13 mouse cellular contexts compared by ENCODE assay signal in genomic region chr2:60607980-60608379, GRCm38 (mm10). TPM values are rescaled to one million over a fixed set of nuclear protein-coding genes. Genes with fewer than 3 reads are reported as not detected.
A peak's percentile ranks its signal among the peaks of the same experiment; 100 is the strongest.
DNase-seq lines count a peak whose midpoint lies in the region; ATAC-seq and TF ChIP-seq lines count a peak whose summit lies in the region.
"Had no signal": no experiment of that assay in that cellular context is flagged by ENCODE, and none has a peak within 500 bp of the region (broad histone marks: within the 10 kb centered on the region; RNA-seq: fewer than 3 reads in every experiment).

No protein-coding gene starts in this region.

- H3K27ac ChIP-seq in lung, postnatal 0 days (ENCODE audit: low read length), result no peak overlapping the region
- H3K27ac ChIP-seq: liver, embryonic 14.5 days had no signal

- TF ChIP-seq EP300 in lung, postnatal 0 days (IDR thresholded peaks at IDR 0.05), result no peak

- ATAC-seq in CD4-positive, CD25-positive, alpha-beta regulatory T cell, adult 4 months, result no peak
- no peak for ATAC-seq in lung, postnatal 0 days
- ATAC-seq: inflammation-experienced regulatory T-cells, adult 6 months had no signal

- H3K36me3 ChIP-seq in lung, postnatal 0 days (ENCODE audit: insufficient read depth, low read length), result no peaks in the 10 kb centered on the region

- H3K4me1 ChIP-seq in lung, postnatal 0 days (ENCODE audit: insufficient read depth, low read depth, low read length), result no peaks in the 10 kb centered on the region

- H3K4me2 ChIP-seq in lung, postnatal 0 days (replicated peaks; ENCODE audit: low read depth, low read length), result no peak overlapping the region

- H3K27me3 ChIP-seq in lung, postnatal 0 days (replicated peaks; ENCODE audit: insufficient read depth, low read length), result no peaks in the 10 kb centered on the region

- DNase-seq in CD4-positive, CD25-positive, alpha-beta regulatory T cell, adult 2 months (ENCODE audit: low read depth, low spot score), result peak; percentile 9
- DNase-seq in kidney, adult 18-20 months, result peak; percentile 13
- no peak for DNase-seq in kidney, adult 11 months
- peak; percentile 50 for DNase-seq in adipocyte (ENCODE audit: low spot score)
- DNase-seq in lung, postnatal 0 days (ENCODE audit: low spot score), result peak; percentile 31
- DNase-seq in right cerebral cortex, postnatal 25 days, result no peak
- DNase-seq in natural killer cell, adult 2 months (ENCODE audit: low spot score in 2 of 2), result no peak
- DNase-seq: gastrocnemius, postnatal 36 days; midbrain, embryonic 14.5 days; spleen, adult 18-20 months had no signal

- no peak overlapping the region for H3K4me3 ChIP-seq in lung, postnatal 0 days (ENCODE audit: low read depth, low read length)

- TF ChIP-seq CTCF in lung, postnatal 0 days (IDR thresholded peaks at IDR 0.05), result peak; percentile 51

- 63% methylated on average over 4 of the region's 4 CpGs for WGBS in lung, postnatal 0 days

- no peak overlapping the region for H3K9ac ChIP-seq in lung, postnatal 0 days (replicated peaks; ENCODE audit: low read depth)
- H3K9ac ChIP-seq: liver, embryonic 14.5 days had no signal

- no peaks in the 10 kb centered on the region for H3K9me3 ChIP-seq in lung, postnatal 0 days (ENCODE audit: low read length)

RNA-seq across cellular contexts. Expression of gene Pla2r1, which starts 54.9 kb away (rescaled TPM):
- not detected for polyA plus RNA-seq in CD4-positive, CD25-positive, alpha-beta regulatory T cell, adult 4 months (2017; shearing (Covaris generic))
- polyA plus RNA-seq in lung, postnatal 0 days (2015; fragmentation: Nextera tagmentation; extraction: Ambion mirVana), result 1.4 and 1.6 TPM in 2 replicates
- polyA plus RNA-seq: inflammation-experienced regulatory T-cells, adult 6 months had no signal

Comparison
In these comparisons a context has a peak if more than half of its experiments do, and no peak if none do; other contexts are left out.
1. DNase-seq: peak in CD4-positive, CD25-positive, alpha-beta regulatory T cell, adult 2 months (single experiment), kidney, adult 18-20 months (single experiment), adipocyte (single experiment) and lung, postnatal 0 days (single experiment); none in kidney, adult 11 months (single experiment), right cerebral cortex, postnatal 25 days (single experiment) and natural killer cell, adult 2 months (0 of 2).